Mouse (Mus musculus) hindbrain, embryonic 12.5 days (tissue): ENCODE measurements around the gene Snx22. TPM values are rescaled to one million over a fixed set of nuclear protein-coding genes. Genes with fewer than 3 reads are reported as not detected.

Source experiments
- ATAC-seq: fragments of 200-750 bp; cut with Nextera tagmentation; 2 replicates; pipeline ENCODE4 v1.8.0; 2017; ENCODE audit warnings: moderate TSS enrichment; ENCODE audit not compliant: low FRiP score
- H3K27ac ChIP-seq: fragments of 300-500 bp; sonication (generic); 2 replicates; pipeline ENCODE4 v1.5.1; 2016; ENCODE audit warnings: mild to moderate bottlenecking
- H3K27me3 ChIP-seq: fragments of 300-500 bp; sonication (generic); 2 replicates; pipeline ENCODE4 v1.6.1; 2016; ENCODE audit warnings: mild to moderate bottlenecking
- H3K36me3 ChIP-seq: fragments of 300-500 bp; sonication (generic); 2 replicates; pipeline ENCODE4 v1.6.1; 2016; ENCODE audit warnings: mild to moderate bottlenecking
- H3K4me1 ChIP-seq: fragments of 300-500 bp; sonication (generic); 2 replicates; pipeline ENCODE4 v1.6.1; 2016
- H3K4me2 ChIP-seq: fragments of 300-500 bp; sonication (generic); replicated peaks from 2 replicates; pipeline ENCODE4 v1.6.1; 2016; ENCODE audit warnings: mild to moderate bottlenecking
- H3K4me3 ChIP-seq: fragments of 300-500 bp; sonication (generic); 2 replicates; pipeline ENCODE4 v1.5.1; 2016; ENCODE audit warnings: mild to moderate bottlenecking
- H3K9ac ChIP-seq: fragments of 300-500 bp; sonication (generic); 2 replicates; pipeline ENCODE4 v1.6.1; 2016; ENCODE audit warnings: mild to moderate bottlenecking, moderate library complexity
- H3K9me3 ChIP-seq: fragments of 300-500 bp; sonication (generic); replicated peaks from 2 replicates; pipeline ENCODE4 v1.6.1; 2016; ENCODE audit warnings: mild to moderate bottlenecking
- WGBS: fragments of 180-500 bp; shearing (Covaris S2); methylation state at CpG from one replicate; pipeline ENCODE4 v1.1.7; 2016; 5-methylcytosine and 5-hydroxymethylcytosine counted together
- polyA plus RNA-seq: library from polyadenylated mRNA; unstranded; fragments of >200 nt; fragmentation: Nextera tagmentation; extraction: Ambion mirVana; gene quantifications from 2 replicates; pipeline ENCODE4 v1.2.1, GENCODE M21; 2016

Gene Snx22
- polyA plus RNA-seq, 1 experiment from 2014 or later, result 8.7 TPM

- Histone ChIP-seq H3K27me3 (no peaks in the 10 kb centered on the region), H3K4me1 (peaks cover 3% of the 10 kb centered on the region; the same call in 1 of the 2 replicates), H3K9ac (no peak overlapping the region), H3K36me3 (peaks cover 93% of the 10 kb centered on the region), H3K27ac (no peak overlapping the region), H3K9me3 (no peaks in the 10 kb centered on the region), H3K4me3 (no peak overlapping the region), H3K4me2 (no peak overlapping the region)
- ATAC-seq, result no peak
- WGBS, result 92% methylated on average over 13 of the region's 13 CpGs
These were observed 21.2 kb upstream of the Snx22 start for GRCm38 (mm10) chr9:66090593-66091244.

GRCm38 (mm10) chr9:66088411-66088810 is 18.9 kb upstream of the Snx22 start:
- 42% methylated on average over 4 of the region's 4 CpGs for WGBS
- Histone ChIP-seq H3K4me2 (no peak overlapping the region), H3K9ac (no peak overlapping the region), H3K4me3 (no peak overlapping the region), H3K27ac (peak overlapping the region; percentile 30; the same call in 1 of the 2 replicates), H3K27me3 (no peaks in the 10 kb centered on the region), H3K4me1 (peaks cover 3% of the 10 kb centered on the region; the same call in 1 of the 2 replicates), H3K9me3 (no peaks in the 10 kb centered on the region), H3K36me3 (peaks cover 73% of the 10 kb centered on the region)
- ATAC-seq, result no peak

GRCm38 (mm10) chr9:66087062-66087461 is 17.5 kb upstream of the Snx22 start:
- Histone ChIP-seq H3K4me3 (no peak overlapping the region), H3K9me3 (no peaks in the 10 kb centered on the region), H3K4me2 (no peak overlapping the region), H3K27me3 (no peaks in the 10 kb centered on the region), H3K27ac (no peak overlapping the region), H3K36me3 (peaks cover 59% of the 10 kb centered on the region), H3K4me1 (peaks cover 3% of the 10 kb centered on the region; the same call in 1 of the 2 replicates), H3K9ac (no peak overlapping the region)
- 94% methylated on average over 7 of the region's 7 CpGs for WGBS
- no peak for ATAC-seq

GRCm38 (mm10) chr9:66084171-66084570 is 14.7 kb upstream of the Snx22 start:
- WGBS, result 91% methylated on average over 3 of the region's 3 CpGs
- no peak overlapping the region for H3K4me3 ChIP-seq
- no peak overlapping the region for H3K27ac ChIP-seq
- no peak overlapping the region for H3K9ac ChIP-seq
- H3K4me2 ChIP-seq, result no peak overlapping the region
- H3K9me3 ChIP-seq, result no peaks in the 10 kb centered on the region
- peaks cover 3% of the 10 kb centered on the region; the same call in 1 of the 2 replicates for H3K4me1 ChIP-seq
- H3K27me3 ChIP-seq, result no peaks in the 10 kb centered on the region
- peaks cover 31% of the 10 kb centered on the region for H3K36me3 ChIP-seq
- ATAC-seq, result no peak

- Histone ChIP-seq H3K9ac (no peak overlapping the region), H3K27me3 (no peaks in the 10 kb centered on the region), H3K27ac (no peak overlapping the region), H3K4me3 (no peak overlapping the region), H3K9me3 (no peaks in the 10 kb centered on the region), H3K36me3 (peaks cover 9% of the 10 kb centered on the region), H3K4me1 (peaks cover 4% of the 10 kb centered on the region; the same call in 1 of the 2 replicates), H3K4me2 (no peak overlapping the region)
- no peak for ATAC-seq
- 88% methylated on average over 4 of the region's 4 CpGs for WGBS
These were observed 12.5 kb upstream of the Snx22 start for GRCm38 (mm10) chr9:66081999-66082398.

GRCm38 (mm10) chr9:66080804-66081459 is 11.4 kb upstream of the Snx22 start:
- 77% methylated on average over 3 of the region's 3 CpGs for WGBS
- Histone ChIP-seq H3K9me3 (no peaks in the 10 kb centered on the region), H3K36me3 (0 out of 2 replicates have a peak, but pooled peaks cover 3% of the 10 kb centered on the region), H3K4me2 (no peak overlapping the region), H3K4me3 (no peak overlapping the region), H3K27me3 (no peaks in the 10 kb centered on the region), H3K4me1 (peaks cover 4% of the 10 kb centered on the region; the same call in 1 of the 2 replicates), H3K9ac (no peak overlapping the region), H3K27ac (no peak overlapping the region)
- ATAC-seq, result no peak

GRCm38 (mm10) chr9:66078493-66078892 is 9.0 kb upstream of the Snx22 start:
- Histone ChIP-seq H3K9ac (peak overlapping the region; percentile 23; the same call in 1 of the 2 replicates), H3K27ac (peak overlapping the region; percentile 45), H3K4me2 (peak overlapping the region; percentile 30; the same call in 1 of the 2 replicates), H3K4me3 (no peak overlapping the region), H3K36me3 (no peaks in the 10 kb centered on the region), H3K9me3 (0 out of 2 replicates have a peak, but pooled peaks cover 2% of the 10 kb centered on the region), H3K27me3 (no peaks in the 10 kb centered on the region), H3K4me1 (peaks cover 4% of the 10 kb centered on the region; the same call in 1 of the 2 replicates)
- WGBS, result 13% methylated on average over 14 of the region's 14 CpGs
- ATAC-seq, result no peak

- Histone ChIP-seq H3K9ac (0 out of 2 replicates have a peak overlapping the region, but pooled peaks have one; percentile 23), H3K27me3 (no peaks in the 10 kb centered on the region; the same call in 1 of the 2 replicates), H3K4me2 (peak overlapping the region; percentile 30; the same call in 1 of the 2 replicates)
These were observed 8.6 kb upstream of the Snx22 start for GRCm38 (mm10) chr9:66078072-66078471.

GRCm38 (mm10) chr9:66072754-66073153 is 3.2 kb upstream of the Snx22 start:
- Histone ChIP-seq H3K4me3 (no peak overlapping the region), H3K36me3 (no peaks in the 10 kb centered on the region), H3K9ac (no peak overlapping the region), H3K27me3 (peaks cover 26% of the 10 kb centered on the region), H3K4me1 (peaks cover 11% of the 10 kb centered on the region), H3K4me2 (no peak overlapping the region), H3K9me3 (0 out of 2 replicates have a peak, but pooled peaks cover 2% of the 10 kb centered on the region), H3K27ac (no peak overlapping the region)
- WGBS, result 84% methylated on average over 7 of the region's 7 CpGs
- ATAC-seq, result no peak

More at GRCm38 (mm10) chr9:66078072-66078471, 8.6 kb upstream of the Snx22 start:
- Histone ChIP-seq H3K36me3 (no peaks in the 10 kb centered on the region), H3K4me1 (peaks cover 4% of the 10 kb centered on the region; the same call in 1 of the 2 replicates), H3K4me3 (no peak overlapping the region), H3K27ac (peak overlapping the region; percentile 45), H3K9me3 (0 out of 2 replicates have a peak, but pooled peaks cover 2% of the 10 kb centered on the region)
- ATAC-seq, result no peak
- 61% methylated on average over 3 of the region's 3 CpGs for WGBS

GRCm38 (mm10) chr9:66070151-66070550 is 632 bp upstream of the Snx22 start:
- no peak overlapping the region for H3K9ac ChIP-seq
- H3K9me3 ChIP-seq, result 0 out of 2 replicates have a peak, but pooled peaks cover 2% of the 10 kb centered on the region
- H3K4me1 ChIP-seq, result peaks cover 11% of the 10 kb centered on the region
- H3K4me2 ChIP-seq, result no peak overlapping the region
- 86% methylated on average over 5 of the region's 5 CpGs for WGBS
- ATAC-seq, result no peak
- H3K27ac ChIP-seq, result no peak overlapping the region
- H3K4me3 ChIP-seq, result no peak overlapping the region
- peaks cover 23% of the 10 kb centered on the region for H3K36me3 ChIP-seq
- peaks cover 45% of the 10 kb centered on the region for H3K27me3 ChIP-seq

GRCm38 (mm10) chr9:66068971-66069391 is 538 bp downstream of the Snx22 start:
- Histone ChIP-seq H3K36me3 (peaks cover 32% of the 10 kb centered on the region), H3K4me2 (peak overlapping the region; percentile 66), H3K9ac (peak overlapping the region; percentile 62), H3K9me3 (no peaks in the 10 kb centered on the region), H3K27ac (no peak overlapping the region), H3K4me1 (peaks cover 11% of the 10 kb centered on the region), H3K4me3 (peak overlapping the region; percentile 42), H3K27me3 (peaks cover 45% of the 10 kb centered on the region)
- peak; percentile 39; the same call in 1 of the 2 replicates for ATAC-seq
- under 1% methylated on average over 30 of the region's 30 CpGs for WGBS

GRCm38 (mm10) chr9:66068056-66068455 is 1.5 kb downstream of the Snx22 start:
- peaks cover 11% of the 10 kb centered on the region for H3K4me1 ChIP-seq
- no peak for ATAC-seq
- no peak overlapping the region for H3K9ac ChIP-seq
- H3K27ac ChIP-seq, result no peak overlapping the region
- no peak overlapping the region for H3K4me3 ChIP-seq
- no peak overlapping the region for H3K4me2 ChIP-seq
- peaks cover 41% of the 10 kb centered on the region for H3K36me3 ChIP-seq
- H3K9me3 ChIP-seq, result no peaks in the 10 kb centered on the region
- H3K27me3 ChIP-seq, result peaks cover 45% of the 10 kb centered on the region
- WGBS, result 63% methylated on average over 4 of the region's 4 CpGs
